Mouse (Mus musculus) cerebellum, adult 11-12 months (tissue): Measurements from ENCODE around the gene Smarcb1.
A peak's percentile ranks its signal among the peaks of the same experiment; 100 is the strongest.

Experiments used
- DNase-seq: peaks from one replicate; pipeline ENCODE4 v3.0.0; 2022

Gene Smarcb1

GRCm38 (mm10) chr10:75932891-75933290 lies 11.5 kb upstream of the Smarcb1 start, which contains the start of gene Chchd10:
Gene Chchd10 (plus strand): TSS chr10:75933130.
- no peak for DNase-seq

GRCm38 (mm10) chr10:75932081-75932678 lies 10.8 kb upstream of the Smarcb1 start:
- no peak for DNase-seq

- no peak for DNase-seq
Measured at GRCm38 (mm10) chr10:75931311-75931710, 9.9 kb upstream of the Smarcb1 start.

- DNase-seq = no peak
Measured at GRCm38 (mm10) chr10:75930304-75930703, 8.9 kb upstream of the Smarcb1 start.

GRCm38 (mm10) chr10:75926396-75926795 lies 5.0 kb upstream of the Smarcb1 start:
- DNase-seq = no peak

GRCm38 (mm10) chr10:75924324-75924723 lies 2.9 kb upstream of the Smarcb1 start:
- DNase-seq = no peak

- peak; percentile 67 for DNase-seq
Measured at GRCm38 (mm10) chr10:75921726-75922560, 526 bp upstream of the Smarcb1 start.

- no peak for DNase-seq
Measured at GRCm38 (mm10) chr10:75919026-75919425, 2.4 kb downstream of the Smarcb1 start.

- no peak for DNase-seq
Measured at GRCm38 (mm10) chr10:75916840-75917239, 4.6 kb downstream of the Smarcb1 start.

- DNase-seq = no peak
Measured at GRCm38 (mm10) chr10:75915557-75915956, 5.9 kb downstream of the Smarcb1 start.

GRCm38 (mm10) chr10:75913013-75913589 lies 8.3 kb downstream of the Smarcb1 start:
- no peak for DNase-seq

- no peak for DNase-seq
Measured at GRCm38 (mm10) chr10:75910698-75911097, 10.7 kb downstream of the Smarcb1 start.

GRCm38 (mm10) chr10:75906882-75907281 lies 14.5 kb downstream of the Smarcb1 start:
- no peak for DNase-seq

GRCm38 (mm10) chr10:75904391-75904790 lies 17.0 kb downstream of the Smarcb1 start:
- DNase-seq = no peak

GRCm38 (mm10) chr10:75898846-75899245 lies 22.6 kb downstream of the Smarcb1 start:
- DNase-seq = no peak

- DNase-seq = no peak
Measured at GRCm38 (mm10) chr10:75898039-75898564, 23.3 kb downstream of the Smarcb1 start.

GRCm38 (mm10) chr10:75897373-75897772 lies 24.0 kb downstream of the Smarcb1 start:
- DNase-seq = peak; percentile 65

- no peak for DNase-seq
Measured at GRCm38 (mm10) chr10:75896208-75896607, 25.2 kb downstream of the Smarcb1 start.

GRCm38 (mm10) chr10:75895730-75896129 lies 25.7 kb downstream of the Smarcb1 start:
- no peak for DNase-seq

- DNase-seq = no peak
Measured at GRCm38 (mm10) chr10:75894601-75895000, 26.8 kb downstream of the Smarcb1 start.

- peak; percentile 99 for DNase-seq
Measured at GRCm38 (mm10) chr10:75893089-75893750, 28.2 kb downstream of the Smarcb1 start, which contains the start of gene Derl3. Gene Derl3 (plus strand): TSS chr10:75893413.

GRCm38 (mm10) chr10:75889406-75890153 lies 31.8 kb downstream of the Smarcb1 start:
- no peak for DNase-seq
